8 mouse cellular contexts compared by ENCODE assay signal in the genomic region with DNA sequence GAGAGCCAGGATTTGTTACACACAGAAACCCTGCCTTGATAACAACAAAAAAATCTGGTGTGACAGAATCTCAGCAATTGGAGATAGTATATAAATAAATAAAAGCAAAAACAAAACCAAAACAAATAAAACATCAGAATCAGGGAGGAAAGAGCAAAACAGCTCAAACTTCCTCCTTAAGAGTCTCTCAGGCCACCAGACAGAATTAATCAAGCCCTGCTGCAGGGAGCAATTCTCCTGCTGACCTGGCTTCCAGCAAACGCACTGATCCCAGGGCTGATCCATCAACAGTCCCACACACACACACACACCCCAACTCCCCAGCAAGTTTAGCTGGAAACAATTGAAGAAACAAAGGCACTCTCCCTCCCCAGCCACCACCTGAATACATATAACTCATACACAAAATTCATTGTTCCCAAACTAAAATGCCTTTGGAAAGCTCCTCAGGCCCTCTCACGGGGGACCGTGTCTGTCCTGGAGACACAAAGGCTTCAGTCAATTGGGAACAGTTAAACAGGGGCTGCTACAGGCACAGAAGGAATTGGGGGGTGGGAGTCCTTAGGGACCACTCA. TPM values are rescaled to one million over a fixed set of nuclear protein-coding genes. Genes with fewer than 3 reads are reported as not detected.
A peak's percentile ranks its signal among the peaks of the same experiment; 100 is the strongest.
DNase-seq lines count a peak whose midpoint lies in the region; ATAC-seq and TF ChIP-seq lines count a peak whose summit lies in the region.

No protein-coding gene starts in this region.

- peaks cover 53% of the 10 kb centered on the region for H3K4me1 ChIP-seq in heart, embryonic 13.5 days
- peaks cover 61% of the 10 kb centered on the region for H3K4me1 ChIP-seq in E14TG2a.4 (replicated peaks; ENCODE audit: low read depth, low read length)
- peaks cover 32% of the 10 kb centered on the region for H3K4me1 ChIP-seq in forebrain, embryonic 13.5 days
- peaks cover 44% of the 10 kb centered on the region for H3K4me1 ChIP-seq in liver, postnatal 0 days (ENCODE audit: insufficient read depth)

- no peak for ATAC-seq in heart, embryonic 13.5 days (ENCODE audit: extremely low read depth, insufficient number of reproducible peaks, low FRiP score, low TSS enrichment)
- ATAC-seq in forebrain, embryonic 13.5 days = no peak
- no peak for ATAC-seq in liver, postnatal 0 days

- peak overlapping the region; percentile 93 for H3K27ac ChIP-seq in heart, embryonic 13.5 days (replicated peaks)
- H3K27ac ChIP-seq in forebrain, embryonic 13.5 days = peak overlapping the region; percentile 40; the same call in 1 of the 2 replicates
- peak overlapping the region; percentile 64 for H3K27ac ChIP-seq in liver, postnatal 0 days (ENCODE audit: low read depth)

- H3K4me2 ChIP-seq in heart, embryonic 13.5 days = peak overlapping the region; percentile 87
- peak overlapping the region; percentile 95 for H3K4me2 ChIP-seq in forebrain, embryonic 13.5 days
- H3K4me2 ChIP-seq in liver, postnatal 0 days (ENCODE audit: low read depth, low read length) = peak overlapping the region; percentile 58

- no peaks in the 10 kb centered on the region for H3K9me3 ChIP-seq in heart, embryonic 13.5 days
- no peaks in the 10 kb centered on the region for H3K9me3 ChIP-seq in E14TG2a.4 (ENCODE audit: low read length)
- H3K9me3 ChIP-seq in forebrain, embryonic 13.5 days (replicated peaks) = no peaks in the 10 kb centered on the region
- H3K9me3 ChIP-seq in liver, postnatal 0 days (ENCODE audit: low read length) = no peaks in the 10 kb centered on the region

- DNase-seq in heart, postnatal 36 days = no peak
- DNase-seq in liver, postnatal 0 days = no peak
- DNase-seq in gastrocnemius, postnatal 4 days (ENCODE audit: low spot score in 2 of 2) = no peak
- no peak for DNase-seq in gastrocnemius, postnatal 14 days
- no peak for DNase-seq in lung, postnatal 25 days (ENCODE audit: low spot score)

- intact Hi-C loops in heart, postnatal 36 days (cut with DNase I) = no loop called here
- intact Hi-C loops in gastrocnemius, postnatal 14 days (cut with DNase I; ENCODE audit: low total_unique reads) = no loop called here

- no peaks in the 10 kb centered on the region for H3K27me3 ChIP-seq in heart, embryonic 13.5 days (replicated peaks)
- no peaks in the 10 kb centered on the region for H3K27me3 ChIP-seq in E14TG2a.4 (ENCODE audit: insufficient read depth, low read length)
- H3K27me3 ChIP-seq in forebrain, embryonic 13.5 days = no peaks in the 10 kb centered on the region
- H3K27me3 ChIP-seq in liver, postnatal 0 days (ENCODE audit: insufficient read depth, low read length) = no peaks in the 10 kb centered on the region

- peak overlapping the region; percentile 42 for H3K9ac ChIP-seq in heart, embryonic 13.5 days
- peak overlapping the region; percentile 48 for H3K9ac ChIP-seq in forebrain, embryonic 13.5 days
- H3K9ac ChIP-seq in liver, postnatal 0 days (replicated peaks) = peak overlapping the region; percentile 31

- TF ChIP-seq EP300 in liver, postnatal 0 days (IDR thresholded peaks at IDR 0.05; ENCODE audit: low read depth) = no peak

- TF ChIP-seq CTCF in E14TG2a.4 (conservative IDR thresholded peaks at IDR 0.05; ENCODE audit: low read length) = no peak
- TF ChIP-seq CTCF in liver, postnatal 0 days (IDR thresholded peaks at IDR 0.05; ENCODE audit: low read depth) = no peak

- H3K4me3 ChIP-seq in heart, embryonic 13.5 days = peak overlapping the region; percentile 6; the same call in 1 of the 2 replicates
- peak overlapping the region; percentile 29; the same call in 1 of the 2 replicates for H3K4me3 ChIP-seq in E14TG2a.4 (replicated peaks; ENCODE audit: low read length)
- no peak overlapping the region for H3K4me3 ChIP-seq in forebrain, embryonic 13.5 days
- 0 out of 2 replicates have a peak overlapping the region, but pooled peaks have one; percentile 5 for H3K4me3 ChIP-seq in liver, postnatal 0 days (ENCODE audit: low read depth, low read length)

- no peaks in the 10 kb centered on the region for H3K36me3 ChIP-seq in heart, embryonic 13.5 days
- peaks cover 7% of the 10 kb centered on the region for H3K36me3 ChIP-seq in E14TG2a.4 (ENCODE audit: insufficient read depth, low read length)
- peaks cover 11% of the 10 kb centered on the region; the same call in 1 of the 2 replicates for H3K36me3 ChIP-seq in forebrain, embryonic 13.5 days (ENCODE audit: poor library complexity, severe bottlenecking)
- no peaks in the 10 kb centered on the region for H3K36me3 ChIP-seq in liver, postnatal 0 days (replicated peaks; ENCODE audit: insufficient read depth, low read length)

- WGBS in heart, embryonic 13.5 days = 55% methylated on average over 3 of the region's 3 CpGs
- WGBS in forebrain, embryonic 13.5 days = 20% methylated on average over 3 of the region's 3 CpGs
- WGBS in liver, postnatal 0 days (ENCODE audit: insufficient replicate concordance) = 51% methylated on average over 3 of the region's 3 CpGs

RNA-seq across cellular contexts. Expression of a gene that starts 3.8 kb away (rescaled TPM):
- polyA plus RNA-seq in heart, embryonic 13.5 days (2015; fragmentation: Nextera tagmentation; extraction: Ambion mirVana) = 4.6 and 5.0 TPM in 2 replicates
- total RNA-seq in heart, postnatal 36 days (2021) = 1 to 10 TPM; 8.1 to 8.2 TPM
- polyA plus RNA-seq in forebrain, embryonic 13.5 days (2015; fragmentation: Nextera tagmentation; extraction: Ambion mirVana) = 8.4 and 8.5 TPM in 2 replicates
- polyA plus RNA-seq in liver, postnatal 0 days (2015; fragmentation: Nextera tagmentation; extraction: Ambion mirVana) = 0.95 and 1.0 TPM in 2 replicates
- total RNA-seq in gastrocnemius, postnatal 4 days (2021) = 10 to 100 TPM; 12.1 to 12.6 TPM
- total RNA-seq in gastrocnemius, postnatal 14 days (2021) = 1 to 10 TPM; 7.9 to 8.8 TPM

RNA-seq across cellular contexts. Expression of a gene that starts 17.7 kb away (rescaled TPM):
- 0.05 TPM in 1 of 2 replicates, not detected in the other for polyA plus RNA-seq in heart, embryonic 13.5 days (2015; fragmentation: Nextera tagmentation; extraction: Ambion mirVana)
- total RNA-seq in heart, postnatal 36 days (2021) = not detected
- polyA plus RNA-seq in forebrain, embryonic 13.5 days (2015; fragmentation: Nextera tagmentation; extraction: Ambion mirVana) = not detected in 2 replicates
- polyA plus RNA-seq in liver, postnatal 0 days (2015; fragmentation: Nextera tagmentation; extraction: Ambion mirVana) = not detected in 2 replicates
- under 1 TPM in 1 of 2 experiments, not detected in 1; 0.05 TPM for total RNA-seq in gastrocnemius, postnatal 4 days (2021)
- total RNA-seq in gastrocnemius, postnatal 14 days (2021) = not detected

RNA-seq across cellular contexts. Expression of a gene that starts 54.3 kb away (rescaled TPM):
- 150 and 157 TPM in 2 replicates for polyA plus RNA-seq in heart, embryonic 13.5 days (2015; fragmentation: Nextera tagmentation; extraction: Ambion mirVana)
- total RNA-seq in heart, postnatal 36 days (2021) = 10 to 100 TPM; 81.3 to 84.7 TPM
- polyA plus RNA-seq in forebrain, embryonic 13.5 days (2015; fragmentation: Nextera tagmentation; extraction: Ambion mirVana) = 166 and 186 TPM in 2 replicates
- 96.6 and 105 TPM in 2 replicates for polyA plus RNA-seq in liver, postnatal 0 days (2015; fragmentation: Nextera tagmentation; extraction: Ambion mirVana)
- 100 to 1,000 TPM; 141 to 153 TPM for total RNA-seq in gastrocnemius, postnatal 4 days (2021)
- 100 to 1,000 TPM; 102 to 107 TPM for total RNA-seq in gastrocnemius, postnatal 14 days (2021)

Comparison
In these comparisons a context has a peak if more than half of its experiments do, and no peak if none do; other contexts are left out.
1. H3K27ac ChIP-seq: peak in every context shown above with its lines; median percentile 93 in heart, embryonic 13.5 days; 64 in liver, postnatal 0 days; 40 in forebrain, embryonic 13.5 days.